Comparison of ENCODE assay signal across 9 mouse cellular contexts in the genomic region with DNA sequence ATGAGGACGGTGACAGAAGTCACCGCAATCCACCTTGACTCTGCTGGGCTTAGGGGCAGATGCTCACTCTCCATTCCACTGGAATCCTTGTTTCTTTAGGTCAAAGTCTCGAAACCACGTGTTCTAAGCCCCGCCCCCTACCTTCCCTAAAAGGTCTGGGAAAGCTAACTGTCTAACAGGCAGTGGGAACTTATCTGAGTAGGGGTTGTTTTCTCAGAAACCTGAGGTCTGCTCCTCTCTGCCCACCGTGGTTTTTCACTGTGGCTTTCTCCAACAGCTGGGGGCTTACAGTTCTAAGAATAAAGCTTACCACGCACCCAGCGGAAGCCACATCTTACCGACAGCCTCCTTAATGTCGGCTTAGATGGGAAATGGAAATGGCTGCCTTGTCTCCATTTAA. TPM values are rescaled to one million over a fixed set of nuclear protein-coding genes. Genes with fewer than 3 reads are reported as not detected.
DNase-seq lines count a peak whose midpoint lies in the region; ATAC-seq lines count a peak whose summit lies in the region.
"Had no signal": no experiment of that assay in that cellular context is flagged by ENCODE, and none has a peak within 500 bp of the region (broad histone marks: within the 10 kb centered on the region; RNA-seq: fewer than 3 reads in every experiment).

No protein-coding gene starts in this region.

- H3K27ac ChIP-seq in forebrain, embryonic 15.5 days (replicated peaks) = 0 out of 2 replicates have a peak overlapping the region, but pooled peaks have one; percentile 29
- H3K27ac ChIP-seq in forebrain, embryonic 11.5 days (ENCODE audit: low read depth, low read length) = no peak overlapping the region
- no peak overlapping the region for H3K27ac ChIP-seq in liver, embryonic 15.5 days (replicated peaks)
- H3K27ac ChIP-seq: embryonic facial prominence, embryonic 15.5 days had no signal

- 42% methylated on average over 10 of the region's 10 CpGs for WGBS in forebrain, embryonic 15.5 days
- 52% methylated on average over 10 of the region's 10 CpGs for WGBS in forebrain, embryonic 11.5 days
- 10% methylated on average over 10 of the region's 10 CpGs for WGBS in liver, embryonic 15.5 days (ENCODE audit: insufficient replicate concordance)

- H3K4me1 ChIP-seq in forebrain, embryonic 15.5 days = peaks cover 5% of the 10 kb centered on the region
- H3K4me1 ChIP-seq in forebrain, embryonic 11.5 days (replicated peaks; ENCODE audit: control insufficient read depth, insufficient read depth, low read length) = peaks cover 3% of the 10 kb centered on the region; the same call in 1 of the 2 replicates
- peaks cover 26% of the 10 kb centered on the region for H3K4me1 ChIP-seq in liver, embryonic 15.5 days (replicated peaks)

- H3K27me3 ChIP-seq in forebrain, embryonic 15.5 days = peaks cover 13% of the 10 kb centered on the region; the same call in 1 of the 2 replicates
- H3K27me3 ChIP-seq in forebrain, embryonic 11.5 days (ENCODE audit: control insufficient read depth, insufficient read depth, low read length) = peaks cover 5% of the 10 kb centered on the region; the same call in 1 of the 2 replicates
- H3K27me3 ChIP-seq in liver, embryonic 15.5 days = peaks cover 17% of the 10 kb centered on the region; the same call in 1 of the 2 replicates

- H3K9me3 ChIP-seq in forebrain, embryonic 15.5 days = no peaks in the 10 kb centered on the region
- no peaks in the 10 kb centered on the region for H3K9me3 ChIP-seq in forebrain, embryonic 11.5 days (ENCODE audit: control insufficient read depth, low read length)
- no peaks in the 10 kb centered on the region for H3K9me3 ChIP-seq in liver, embryonic 15.5 days (replicated peaks)
- H3K9me3 ChIP-seq: embryonic facial prominence, embryonic 15.5 days had no signal

- no peak for DNase-seq in forebrain, embryonic 11.5 days (ENCODE audit: low spot score)
- DNase-seq in CD4-positive helper T cell, adult 2 months (ENCODE audit: low read depth, low spot score) = peak; percentile 18
- DNase-seq in kidney, adult 11 months = peak; percentile 33
- DNase-seq in urinary bladder, postnatal 4 days (ENCODE audit: low spot score in 2 of 2) = no peak
- no peak for DNase-seq in retina, postnatal 1 day
- DNase-seq in layer of hippocampus, adult 9-10 months (ENCODE audit: low spot score) = no peak

- peaks cover 3% of the 10 kb centered on the region; the same call in 1 of the 2 replicates for H3K36me3 ChIP-seq in forebrain, embryonic 15.5 days
- no peaks in the 10 kb centered on the region for H3K36me3 ChIP-seq in forebrain, embryonic 11.5 days (ENCODE audit: control insufficient read depth, insufficient read depth, low read length)
- H3K36me3 ChIP-seq in liver, embryonic 15.5 days (replicated peaks) = peaks cover 6% of the 10 kb centered on the region; the same call in 1 of the 2 replicates

- no peak overlapping the region for H3K9ac ChIP-seq in forebrain, embryonic 15.5 days (replicated peaks)
- H3K9ac ChIP-seq in forebrain, embryonic 11.5 days (ENCODE audit: low read length) = no peak overlapping the region
- no peak overlapping the region for H3K9ac ChIP-seq in liver, embryonic 15.5 days
- H3K9ac ChIP-seq: embryonic facial prominence, embryonic 15.5 days had no signal

- no peak overlapping the region for H3K4me2 ChIP-seq in forebrain, embryonic 15.5 days (replicated peaks)
- H3K4me2 ChIP-seq in forebrain, embryonic 11.5 days (ENCODE audit: low read depth, low read length, severe bottlenecking) = no peak overlapping the region
- peak overlapping the region; percentile 38; the same call in 1 of the 2 replicates for H3K4me2 ChIP-seq in liver, embryonic 15.5 days
- H3K4me2 ChIP-seq: embryonic facial prominence, embryonic 15.5 days had no signal

- no peak for ATAC-seq in forebrain, embryonic 15.5 days (replicated peaks)
- no peak for ATAC-seq in forebrain, embryonic 11.5 days (replicated peaks; ENCODE audit: low FRiP score)
- ATAC-seq in liver, embryonic 15.5 days (ENCODE audit: insufficient read depth) = no peak

- H3K4me3 ChIP-seq in forebrain, embryonic 15.5 days = no peak overlapping the region
- H3K4me3 ChIP-seq in forebrain, embryonic 11.5 days (ENCODE audit: low read depth, low read length) = no peak overlapping the region
- H3K4me3 ChIP-seq in liver, embryonic 15.5 days (replicated peaks) = no peak overlapping the region
- H3K4me3 ChIP-seq: embryonic facial prominence, embryonic 15.5 days had no signal

RNA-seq across cellular contexts. Expression of gene Ldhal6b, which starts 12.0 kb away (rescaled TPM):
- polyA plus RNA-seq in forebrain, embryonic 15.5 days (2015; fragmentation: Nextera tagmentation; extraction: Ambion mirVana) = not detected in 2 replicates
- not detected in 2 replicates for polyA plus RNA-seq in forebrain, embryonic 11.5 days (2014; fragmentation: Nextera tagmentation; extraction: Ambion mirVana)
- not detected in 2 replicates for polyA plus RNA-seq in liver, embryonic 15.5 days (2015; fragmentation: Nextera tagmentation; extraction: Ambion mirVana)
- polyA plus RNA-seq: embryonic facial prominence, embryonic 15.5 days had no signal

RNA-seq across cellular contexts. Expression of gene Tmem242, which starts 33.5 kb away (rescaled TPM):
- polyA plus RNA-seq in forebrain, embryonic 15.5 days (2015; fragmentation: Nextera tagmentation; extraction: Ambion mirVana) = 98.6 and 98.9 TPM in 2 replicates
- polyA plus RNA-seq in forebrain, embryonic 11.5 days (2014; fragmentation: Nextera tagmentation; extraction: Ambion mirVana) = 140 and 141 TPM in 2 replicates
- 34.4 and 38.5 TPM in 2 replicates for polyA plus RNA-seq in liver, embryonic 15.5 days (2015; fragmentation: Nextera tagmentation; extraction: Ambion mirVana)

Comparison
In these comparisons a context has a peak if more than half of its experiments do, and no peak if none do; other contexts are left out.
1. DNase-seq: peak in CD4-positive helper T cell, adult 2 months (single experiment) and kidney, adult 11 months (single experiment); none in forebrain, embryonic 11.5 days (single experiment), urinary bladder, postnatal 4 days (0 of 2), retina, postnatal 1 day (single experiment) and layer of hippocampus, adult 9-10 months (single experiment).